Mouse (Mus musculus): Measurements from ENCODE around the gene Atp11c.

The Atp11c gene

GRCm38 (mm10) chrX:60381711-60382110 is 210.8 kb downstream of the Atp11c start:
- no peak for DNase-seq

GRCm38 (mm10) chrX:60380386-60380785 is 212.1 kb downstream of the Atp11c start:
- DNase-seq = no peak

- no peak for DNase-seq
Observed at GRCm38 (mm10) chrX:60348741-60349140, 243.8 kb downstream of the Atp11c start.

GRCm38 (mm10) chrX:60345447-60345846 is 247.1 kb downstream of the Atp11c start:
- no peak for DNase-seq

GRCm38 (mm10) chrX:60344991-60345390 is 247.5 kb downstream of the Atp11c start:
- DNase-seq = no peak

- DNase-seq = no peak
Observed at GRCm38 (mm10) chrX:60329735-60330134, 262.8 kb downstream of the Atp11c start.

GRCm38 (mm10) chrX:60321321-60321720 is 271.2 kb downstream of the Atp11c start:
- DNase-seq = no peak

- no peak for DNase-seq
Observed at GRCm38 (mm10) chrX:60317661-60318060, 274.8 kb downstream of the Atp11c start.

GRCm38 (mm10) chrX:60292335-60292734 is 300.2 kb downstream of the Atp11c start:
- no peak for DNase-seq

GRCm38 (mm10) chrX:60255346-60255745 is 337.2 kb downstream of the Atp11c start:
- no peak for DNase-seq

GRCm38 (mm10) chrX:60187726-60188125 is 404.8 kb downstream of the Atp11c start:
- no peak for DNase-seq

- DNase-seq = no peak
Observed at GRCm38 (mm10) chrX:60182611-60183010, 409.9 kb downstream of the Atp11c start.

GRCm38 (mm10) chrX:60178744-60179458 is 413.6 kb downstream of the Atp11c start, which contains the start of gene Mcf2:
Gene Mcf2, minus strand, starts transcription at chrX:60179089.
- no peak for DNase-seq

GRCm38 (mm10) chrX:60178025-60178743 is 414.3 kb downstream of the Atp11c start:
- no peak for DNase-seq
